Mouse (Mus musculus): ENCODE data around the gene Fras1.

Fras1 gene

DNA sequence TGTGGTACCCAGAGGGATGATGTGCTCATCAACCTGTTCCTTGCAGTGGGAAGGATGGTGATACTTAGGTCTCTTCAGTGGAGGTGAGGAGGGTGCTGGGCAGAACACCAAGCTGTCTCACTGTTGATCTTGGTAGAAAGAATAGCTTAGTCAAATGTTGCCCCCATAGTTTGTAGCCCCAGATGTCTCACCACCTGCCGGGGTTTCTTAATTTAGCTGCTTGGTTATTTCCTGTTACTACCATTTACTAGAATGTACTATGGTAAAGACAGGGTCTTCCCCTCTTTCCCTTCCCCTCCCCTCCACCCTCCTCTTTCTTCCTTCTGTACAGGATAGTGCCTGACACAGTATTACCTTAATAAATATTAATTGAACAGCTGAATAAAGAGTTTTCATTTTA is 118.7 kb downstream of the Fras1 start:
- DNase-seq, result no peak

DNA sequence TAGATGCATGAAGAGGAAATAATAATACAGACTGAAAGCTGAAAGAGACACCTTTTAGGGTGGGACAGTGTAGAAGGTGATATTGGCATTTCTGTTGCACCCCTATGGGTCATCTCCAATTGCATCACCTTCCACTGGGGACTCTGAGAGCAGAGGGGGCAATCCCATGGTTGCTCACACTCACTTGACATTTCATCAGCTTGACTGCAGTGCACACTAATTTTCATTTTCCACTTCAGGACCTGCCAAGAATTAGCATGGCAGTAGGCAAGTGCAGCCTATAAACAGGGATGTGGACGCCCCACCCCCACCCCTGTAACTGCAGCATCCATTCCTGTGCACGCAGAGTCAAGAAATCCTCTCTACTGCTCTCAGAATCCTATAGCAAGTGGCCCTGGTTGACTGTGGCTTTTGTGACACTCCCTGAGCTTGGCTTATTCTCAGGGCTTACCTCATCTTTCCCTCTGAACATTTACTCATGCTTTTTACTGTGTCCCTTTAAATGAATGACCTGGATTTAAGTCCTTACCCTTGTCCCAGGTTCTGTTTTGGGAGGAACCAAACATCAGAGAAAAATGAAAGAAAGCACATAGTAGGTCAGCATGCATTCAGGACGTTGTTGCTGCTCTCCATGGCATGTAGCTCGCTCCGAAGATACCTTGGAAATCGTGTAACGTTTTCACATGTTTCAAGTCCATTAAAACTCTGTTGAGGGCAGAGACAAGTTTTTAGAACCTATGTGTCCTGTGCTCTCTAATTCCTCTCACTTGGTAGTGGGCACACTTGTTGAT is 120.9 kb downstream of the Fras1 start:
- no peak for DNase-seq

DNA sequence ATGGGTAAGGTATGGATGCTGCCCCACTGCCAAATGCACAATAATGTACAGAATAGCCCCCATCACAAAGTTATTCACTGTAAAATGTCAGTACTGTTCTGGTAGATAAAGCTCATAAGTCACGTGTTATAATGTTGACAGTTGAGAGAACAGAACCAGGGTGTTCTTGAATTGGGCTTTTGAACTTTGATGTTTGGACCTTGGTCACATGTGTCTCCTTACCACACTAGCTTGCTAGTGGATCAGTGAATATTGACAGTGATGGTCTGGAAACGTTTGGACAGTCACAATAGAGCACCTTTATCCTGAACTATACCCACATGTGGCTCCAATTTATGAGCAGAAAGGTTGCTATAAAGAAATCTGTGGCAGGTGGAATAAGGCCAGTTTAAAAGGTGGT is 124.3 kb downstream of the Fras1 start:
- DNase-seq, result peak in 1 of 2 experiments; percentile 24

DNA sequence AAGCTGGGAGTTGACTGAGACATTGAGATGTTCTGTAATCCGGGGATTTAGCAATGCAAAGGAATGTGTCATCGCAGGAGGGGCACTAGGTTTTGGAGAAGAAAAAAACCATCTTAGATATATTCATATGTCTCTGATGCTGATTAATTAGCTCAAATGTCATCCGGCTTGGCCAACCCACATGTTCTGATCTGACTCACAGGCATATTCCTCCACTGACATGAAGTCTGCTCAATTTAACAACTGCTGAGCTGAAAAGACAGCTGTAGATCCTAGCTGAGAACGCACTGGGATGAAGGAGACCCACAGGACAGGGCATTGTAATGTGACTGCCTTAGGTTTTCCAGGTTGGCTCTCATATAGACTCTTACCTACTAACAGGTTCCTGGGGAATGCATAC is 128.0 kb downstream of the Fras1 start:
- DNase-seq, result no peak

DNA sequence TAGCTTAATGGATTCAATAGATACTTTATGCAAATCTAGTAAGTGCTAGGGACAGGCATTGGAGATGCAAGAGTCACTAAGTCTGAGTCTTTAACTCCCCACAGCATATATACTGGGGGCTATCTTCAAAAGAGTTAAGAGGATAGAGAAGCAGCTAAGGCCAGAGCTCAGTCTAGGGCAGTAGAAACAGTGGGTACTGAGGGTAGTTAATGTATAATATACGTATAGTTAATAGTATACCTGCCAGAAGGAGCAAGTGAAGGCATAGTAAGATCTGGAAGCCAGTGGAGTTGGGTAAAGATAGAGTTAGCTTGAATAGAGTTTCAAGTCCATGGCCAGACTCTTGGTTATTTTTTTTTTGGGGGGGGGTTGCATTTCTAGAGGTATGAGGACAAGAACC is 128.6 kb downstream of the Fras1 start:
- no peak for DNase-seq

DNA sequence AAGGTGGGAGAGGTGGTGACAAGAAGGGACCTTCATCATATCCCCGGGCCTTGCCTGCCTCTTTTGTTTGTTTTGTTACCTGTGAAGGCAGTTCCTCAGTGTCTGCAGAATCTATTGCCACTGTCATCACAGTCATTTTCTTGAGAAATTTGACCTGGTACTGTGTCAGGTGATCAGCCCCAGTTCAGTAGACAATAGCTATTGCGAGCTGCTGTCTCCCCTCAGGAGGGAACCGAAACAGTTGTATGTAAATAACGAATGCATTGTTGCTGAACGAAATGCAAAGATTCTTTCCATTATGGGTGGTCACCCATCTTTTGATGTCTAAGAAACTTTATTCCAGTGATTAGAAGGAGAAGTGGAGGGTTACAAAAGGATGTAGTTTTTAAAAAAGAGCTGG is 137.2 kb downstream of the Fras1 start:
- DNase-seq, result no peak

DNA sequence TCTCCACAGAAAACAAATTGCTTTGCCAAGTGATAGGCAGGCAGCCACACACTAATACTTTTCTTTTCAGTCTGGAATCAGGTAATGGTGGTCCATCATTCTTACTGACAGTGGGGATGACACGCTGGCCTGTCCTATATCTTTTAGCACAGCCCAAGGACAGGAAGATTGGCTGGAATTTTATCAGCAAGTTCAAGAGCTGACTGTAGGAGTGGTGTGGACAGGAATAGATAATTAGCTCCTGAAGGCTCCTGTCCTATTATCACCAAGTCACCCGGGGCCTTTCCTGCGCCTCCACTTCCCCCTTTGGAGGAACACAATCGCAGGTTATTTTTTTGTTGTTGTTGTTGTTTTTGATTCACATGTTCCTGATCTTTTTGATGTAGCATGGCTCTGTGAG is 139.6 kb downstream of the Fras1 start:
- no peak for DNase-seq

DNA sequence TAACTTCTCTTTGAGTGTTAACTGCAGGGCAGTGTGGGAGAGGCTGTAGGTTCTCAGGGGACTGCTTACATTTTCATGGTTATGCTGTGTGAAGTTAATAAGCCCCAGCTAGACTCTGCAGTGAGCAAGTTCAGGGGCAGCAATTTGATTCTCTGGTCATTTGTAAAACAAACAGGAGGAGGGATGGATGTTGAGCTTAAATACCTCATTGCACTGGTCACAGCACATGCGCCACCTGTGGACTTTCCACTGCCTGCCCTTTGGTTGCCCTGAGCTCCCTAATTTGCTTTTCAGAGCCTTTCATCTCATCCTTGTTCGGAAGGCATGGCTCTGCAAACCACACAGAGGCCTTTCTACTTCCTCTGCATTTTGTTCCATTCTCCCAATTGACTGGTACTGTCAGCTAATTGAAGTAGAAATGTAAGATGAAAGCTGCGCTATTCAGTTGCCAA is 142.1 kb downstream of the Fras1 start:
- DNase-seq, result peak in 1 of 2 experiments; percentile 42

DNA sequence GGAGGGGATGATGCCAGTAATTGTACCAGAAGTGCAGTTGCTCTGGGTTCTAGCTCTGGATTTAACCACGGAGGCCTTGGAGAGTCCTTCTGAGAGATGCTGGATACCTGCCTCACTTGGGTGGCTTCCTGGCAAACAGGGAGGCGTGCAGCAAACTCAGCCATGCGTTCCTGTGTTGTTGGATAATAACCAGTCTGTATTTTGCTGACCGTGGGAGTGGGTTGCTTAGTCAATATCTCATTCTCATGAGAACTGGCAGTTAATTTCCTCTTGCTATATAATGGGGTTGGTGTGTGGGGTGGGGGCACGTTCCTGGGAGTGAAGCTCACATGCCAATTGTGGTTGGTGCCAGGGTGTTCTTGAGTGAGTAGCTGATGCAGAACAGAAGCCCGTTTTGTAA is 142.6 kb downstream of the Fras1 start:
- peak; percentile 6 to 47 for DNase-seq

DNA sequence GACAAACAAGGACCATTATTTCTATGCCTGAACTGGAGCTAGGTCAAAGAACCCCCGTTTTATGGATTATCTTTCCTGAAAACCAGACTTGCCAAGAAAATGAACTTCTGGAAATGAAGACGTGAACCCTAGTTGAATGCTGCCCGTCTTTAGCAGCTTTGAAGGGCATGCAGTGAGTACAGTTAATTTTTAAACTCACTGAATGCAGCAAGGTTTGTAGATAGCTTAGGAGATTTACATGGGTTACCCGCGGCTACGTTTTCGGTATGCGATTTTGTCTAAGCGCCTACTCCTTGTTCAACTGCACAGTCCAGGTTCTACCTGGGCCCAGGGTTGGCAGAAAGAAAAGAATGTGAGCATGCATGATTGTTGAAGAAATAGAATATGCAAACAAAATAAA is 147.8 kb downstream of the Fras1 start:
- peak; percentile 49 to 74 for DNase-seq

DNA sequence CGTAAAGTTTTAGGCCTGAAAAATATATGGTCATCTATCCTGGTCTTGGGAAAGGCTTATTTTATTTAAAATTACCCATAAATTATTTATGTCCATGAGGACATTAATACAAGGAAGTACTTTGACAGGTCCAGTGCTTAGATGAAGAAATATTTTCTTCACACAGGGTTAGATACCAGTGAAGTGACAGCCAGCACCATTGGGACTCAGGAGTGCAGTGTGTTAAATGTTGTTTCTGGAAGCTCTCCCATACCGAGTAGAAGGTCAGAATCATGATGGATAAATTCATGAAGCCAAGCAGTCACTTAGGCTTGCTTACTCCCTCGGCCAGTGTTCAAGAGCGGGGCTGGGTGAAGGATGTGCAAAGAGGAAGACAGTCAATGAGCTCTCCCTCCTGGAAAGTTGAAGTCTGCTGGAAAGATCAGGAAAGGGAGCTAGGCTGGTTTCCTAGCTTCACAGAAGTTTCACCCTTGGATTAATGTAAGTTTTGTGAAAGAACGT is 149.2 kb downstream of the Fras1 start:
- DNase-seq, result no peak

DNA sequence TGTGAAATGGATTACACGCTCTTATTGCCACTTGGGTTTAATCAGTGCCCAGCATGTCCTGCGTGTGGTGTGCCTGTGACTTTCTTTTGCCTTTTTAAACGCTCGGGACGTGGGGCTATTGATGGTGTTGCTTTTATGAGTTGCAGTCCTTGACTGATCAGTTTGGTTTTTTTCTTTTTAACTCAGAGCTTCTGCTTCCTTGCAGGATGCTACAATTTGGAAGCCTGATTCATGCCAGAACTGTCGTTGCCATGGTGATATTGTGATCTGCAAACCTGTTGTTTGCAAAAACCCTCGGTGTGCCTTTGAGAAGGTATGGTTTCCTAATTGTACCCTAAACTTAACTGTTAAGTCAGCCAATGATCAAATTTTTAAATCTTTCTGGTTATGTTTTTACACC is 154.5 kb downstream of the Fras1 start:
- DNase-seq, result no peak

DNA sequence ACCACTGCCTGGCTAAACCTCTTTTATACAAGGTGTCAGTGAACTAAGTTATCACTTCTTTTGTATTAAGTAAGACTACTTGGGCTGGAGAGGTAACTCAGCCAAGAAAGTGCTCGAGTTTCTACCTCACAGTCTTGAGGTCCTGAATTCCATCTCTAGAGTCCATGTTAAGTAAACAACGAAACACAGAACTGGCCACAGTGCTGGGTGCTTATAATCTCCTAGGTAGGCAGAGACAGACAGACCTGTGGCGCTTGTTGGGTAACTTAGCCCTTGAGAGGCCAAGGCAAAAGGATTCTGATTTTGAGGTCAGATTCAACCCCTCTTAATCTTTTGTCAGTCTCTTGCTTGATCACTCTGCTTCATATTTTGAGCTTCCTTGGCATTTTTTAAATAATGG is 156.8 kb downstream of the Fras1 start:
- no peak for DNase-seq

DNA sequence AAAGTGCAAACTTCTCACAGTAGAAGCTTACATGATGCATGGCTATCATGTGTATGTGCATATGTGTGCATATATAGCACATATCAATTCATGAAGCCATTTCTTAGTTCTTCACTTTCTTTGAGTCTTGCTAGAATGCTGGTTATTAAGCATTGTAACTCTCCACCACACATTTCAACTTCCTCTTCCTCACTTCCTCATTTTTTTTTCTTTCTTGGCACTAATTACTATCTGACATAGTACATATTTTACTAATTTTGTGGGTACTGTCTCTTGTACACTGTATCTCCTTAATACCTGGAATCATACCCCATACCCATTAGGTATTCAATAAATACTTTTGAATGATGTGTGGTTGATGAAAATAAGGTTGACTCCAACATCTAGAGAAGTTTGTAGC is 158.2 kb downstream of the Fras1 start:
- DNase-seq, result no peak

DNA sequence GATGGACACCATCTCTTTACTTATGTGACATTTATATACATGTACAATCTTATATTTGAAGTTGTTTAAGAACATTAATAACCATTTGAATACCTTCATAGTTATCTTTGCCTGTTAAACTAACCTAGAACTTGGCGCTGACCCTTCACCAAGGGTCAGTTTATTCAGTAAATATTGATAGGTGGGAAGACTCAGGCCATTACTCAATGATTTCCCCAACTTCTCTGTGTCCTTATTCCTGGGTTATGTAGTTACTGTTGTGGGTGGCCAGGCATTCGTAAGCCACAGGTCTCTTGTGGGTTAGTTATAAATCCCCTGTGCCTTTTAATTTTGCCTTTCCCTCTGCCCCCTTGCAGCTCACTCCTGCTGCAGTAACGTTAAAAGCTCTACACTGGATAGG is 162.8 kb downstream of the Fras1 start:
- DNase-seq, result no peak

DNA sequence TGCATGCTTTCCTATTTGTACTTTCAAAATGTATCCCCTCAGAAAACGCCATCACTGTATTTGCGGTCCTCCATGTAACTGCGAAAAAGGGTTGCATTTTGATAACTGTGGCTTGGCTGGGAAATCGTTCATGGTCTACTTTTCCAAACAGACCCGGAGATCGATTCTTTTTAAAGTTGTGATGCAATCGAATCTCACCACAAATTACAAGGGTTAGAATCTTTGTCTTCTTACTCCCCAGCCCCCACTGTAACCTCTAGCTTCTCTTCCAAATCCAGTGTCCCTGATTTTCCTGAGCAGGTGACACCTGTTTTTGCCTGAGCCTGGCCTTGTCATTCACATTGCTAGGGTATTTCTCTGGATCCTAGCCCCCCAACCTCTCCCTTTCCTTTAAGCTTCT is 163.2 kb downstream of the Fras1 start:
- DNase-seq, result no peak

DNA sequence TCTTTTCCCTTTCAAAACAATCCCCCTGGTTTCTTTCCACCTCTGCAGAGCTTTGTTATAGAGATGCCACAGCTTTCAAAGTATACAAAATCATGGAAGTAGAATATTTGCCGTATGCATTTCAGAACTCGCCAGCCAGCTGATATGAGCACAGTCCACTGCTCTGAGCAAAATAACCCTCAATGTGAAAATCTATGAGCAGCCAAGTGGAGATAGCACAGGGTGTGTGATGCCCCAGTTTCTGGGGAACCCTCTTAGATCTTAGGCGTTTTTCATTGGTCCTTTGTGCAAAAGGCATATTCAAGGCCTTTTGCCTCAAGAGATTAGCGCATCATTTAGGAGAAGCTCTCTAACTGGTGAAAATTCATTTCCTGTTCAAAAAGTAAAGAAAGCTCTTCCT is 170.4 kb downstream of the Fras1 start:
- DNase-seq, result no peak

DNA sequence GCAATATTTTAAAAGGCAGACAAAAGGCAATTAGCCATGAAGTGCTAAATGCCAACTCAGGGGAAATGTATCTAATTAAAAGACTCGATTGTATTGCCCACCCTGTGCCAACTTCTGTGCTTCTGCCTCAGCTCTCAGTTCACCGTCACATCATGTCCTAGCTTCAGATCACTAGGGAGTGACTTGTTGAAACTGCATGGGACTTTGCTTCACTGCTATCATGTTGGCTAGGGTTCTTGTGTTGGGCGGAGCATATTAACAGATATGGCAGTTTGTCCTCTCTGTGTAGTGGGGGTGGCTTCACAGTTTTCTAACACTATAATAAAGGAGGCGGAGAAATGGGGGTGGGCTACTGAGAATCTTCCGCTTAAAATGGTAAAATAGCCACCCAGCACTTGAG is 172.2 kb downstream of the Fras1 start:
- DNase-seq, result no peak

DNA sequence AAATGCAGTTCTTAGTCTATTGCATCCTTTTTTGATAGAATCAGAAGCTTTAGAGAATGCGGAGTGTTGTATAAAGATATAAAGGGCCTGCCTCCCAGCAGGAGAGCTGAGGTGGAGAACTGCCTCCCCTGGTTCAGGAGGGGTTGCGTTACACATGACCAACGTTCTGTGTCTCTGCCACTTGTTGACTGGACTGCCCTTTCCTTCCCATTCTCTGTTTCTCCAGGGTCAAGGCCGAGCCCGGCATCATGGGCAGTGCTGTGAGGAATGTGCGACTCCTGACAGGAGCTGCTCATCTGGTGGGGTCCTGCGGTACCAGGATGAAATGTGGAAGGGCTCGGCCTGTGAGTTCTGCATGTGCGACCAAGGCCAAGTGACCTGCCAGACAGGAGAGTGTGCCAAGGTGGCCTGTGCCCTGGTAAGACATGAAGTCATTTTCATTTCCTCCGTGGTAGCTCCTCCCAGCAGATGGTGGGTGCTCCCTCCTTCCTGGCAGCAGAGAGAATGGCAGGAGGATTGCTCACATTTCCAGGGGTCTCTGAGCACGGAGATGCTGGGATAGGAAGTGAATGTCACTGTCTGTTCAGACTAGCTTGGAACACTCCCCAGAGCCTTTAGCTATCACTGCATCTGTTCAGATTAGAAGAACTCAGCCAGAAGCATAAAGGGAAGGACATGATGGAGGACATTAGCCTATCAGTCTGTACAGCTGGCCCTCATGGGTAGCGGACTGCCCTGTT is 181.4 kb downstream of the Fras1 start:
- DNase-seq, result peak in 1 of 2 experiments; percentile 39

DNA sequence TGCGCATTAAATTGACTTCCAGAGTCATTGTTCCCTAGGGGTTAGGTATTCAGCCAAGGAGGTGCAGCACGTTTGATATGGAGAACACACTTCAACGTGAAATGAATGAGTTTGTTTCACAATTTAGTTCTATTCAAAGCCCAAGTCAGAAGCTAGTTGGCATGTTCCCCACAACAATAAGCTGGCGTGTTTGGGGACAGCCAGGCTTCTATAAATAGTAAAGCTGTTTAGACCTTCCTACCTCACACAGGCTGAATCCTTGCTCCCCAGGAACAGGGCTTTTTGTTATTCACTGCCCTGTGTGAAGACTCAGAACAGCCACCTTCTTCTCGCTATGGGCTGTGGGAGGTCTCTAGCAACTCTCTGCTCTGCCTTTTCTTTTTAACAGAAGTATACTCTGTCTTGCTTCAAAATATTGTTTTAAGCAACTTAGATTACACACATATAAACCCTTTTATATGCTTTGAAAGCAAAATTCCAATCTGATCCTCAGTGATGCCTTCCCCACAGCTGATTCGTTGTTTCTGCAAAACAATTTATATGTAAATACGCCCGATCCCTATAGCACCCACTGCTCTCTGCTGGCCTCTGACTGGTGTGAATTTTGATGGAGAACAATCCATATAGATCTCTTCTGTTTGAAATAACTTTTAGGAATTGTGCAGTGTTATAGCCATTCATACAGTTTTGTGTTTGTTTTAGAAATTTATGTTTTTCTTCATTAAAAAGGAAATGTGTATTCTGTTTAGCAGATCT is 184.5 kb downstream of the Fras1 start:
- no peak for DNase-seq

DNA sequence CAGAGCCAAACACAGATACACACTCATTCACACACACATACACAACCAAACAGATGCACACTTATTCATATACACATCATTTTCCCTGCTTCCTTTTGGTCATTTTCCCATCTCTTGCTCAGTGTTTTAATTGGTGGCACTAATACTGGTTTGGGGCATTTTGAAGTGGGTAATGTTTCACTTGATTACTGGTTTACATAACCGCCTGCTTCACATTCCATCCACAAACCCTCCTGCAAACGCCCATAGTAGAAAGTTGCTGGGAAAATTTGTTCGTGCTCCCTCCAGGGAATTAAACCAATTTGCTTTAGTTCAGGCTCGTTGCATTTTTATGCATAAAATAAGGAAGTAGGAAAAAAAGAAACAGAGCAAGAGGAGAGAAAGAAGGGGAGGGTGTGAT is 200.8 kb downstream of the Fras1 start:
- DNase-seq, result peak in 1 of 2 experiments; percentile 7

DNA sequence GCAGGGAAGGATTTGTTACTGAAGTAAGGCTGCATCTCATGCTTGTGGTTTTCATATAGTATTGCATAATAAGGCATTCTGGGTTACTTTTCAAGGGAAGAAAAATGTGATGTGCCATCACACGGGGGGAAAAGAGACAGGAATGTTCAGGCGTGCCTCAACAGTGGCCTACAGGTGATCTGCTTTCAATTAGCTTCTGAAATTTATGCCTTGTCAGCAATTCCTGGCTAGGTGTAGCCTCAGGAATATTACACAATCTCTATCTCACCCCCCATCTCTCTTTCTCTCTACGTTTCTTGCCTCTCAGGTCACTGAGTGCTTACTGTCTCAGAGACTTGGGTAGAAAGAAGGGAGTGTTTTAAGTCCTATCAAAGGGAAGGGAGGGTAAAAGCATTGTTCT is 204.9 kb downstream of the Fras1 start:
- no peak for DNase-seq

DNA sequence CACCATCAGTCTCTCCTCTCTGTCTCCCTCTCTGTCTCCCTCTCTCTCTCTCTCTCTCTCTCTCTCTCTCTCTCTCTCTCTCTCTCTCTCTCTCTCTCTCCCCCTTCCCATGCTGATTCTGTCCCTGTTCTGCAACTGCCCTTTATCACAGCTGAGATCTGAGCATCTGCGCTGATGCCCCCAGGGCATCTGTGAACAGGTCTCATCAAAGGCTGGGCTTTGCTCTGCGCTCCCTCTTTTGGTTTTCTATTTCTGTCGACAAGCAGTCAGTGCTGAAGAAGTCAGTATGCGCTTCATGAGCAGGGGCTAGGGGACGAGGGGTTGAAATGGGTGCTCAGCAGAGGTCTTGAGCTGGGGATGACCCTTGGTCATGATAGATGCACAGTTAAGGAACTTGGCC is 206.2 kb downstream of the Fras1 start:
- no peak for DNase-seq

Measured in kidney, postnatal 25 days (tissue).